Mouse (Mus musculus) liver, embryonic 15.5 days (tissue): ENCODE results near the gene Xab2. TPM values are rescaled to one million over a fixed set of nuclear protein-coding genes. Genes with fewer than 3 reads are reported as not detected.

ENCODE experiments used
- ATAC-seq: fragments of 200-750 bp; cut with Nextera tagmentation; 2 replicates; pipeline ENCODE4 v1.8.0; 2017; ENCODE audit warnings: moderate number of reproducible peaks, mild to moderate bottlenecking, moderate library complexity; ENCODE audit not compliant: insufficient read depth
- H3K27ac ChIP-seq: fragments of 300-500 bp; sonication (generic); replicated peaks from 2 replicates; pipeline ENCODE4 v1.5.1; 2015; ENCODE audit warnings: mild to moderate bottlenecking, inconsistent platforms
- H3K27me3 ChIP-seq: fragments of 300-500 bp; sonication (generic); 2 replicates; pipeline ENCODE4 v1.6.1; 2015; ENCODE audit warnings: mild to moderate bottlenecking, inconsistent platforms
- H3K36me3 ChIP-seq: fragments of 300-500 bp; sonication (generic); replicated peaks from 2 replicates; pipeline ENCODE4 v1.6.1; 2015; ENCODE audit warnings: moderate library complexity, mild to moderate bottlenecking, inconsistent platforms
- H3K4me1 ChIP-seq: fragments of 300-500 bp; sonication (generic); replicated peaks from 2 replicates; pipeline ENCODE4 v1.6.1; 2015; ENCODE audit warnings: inconsistent platforms
- H3K4me2 ChIP-seq: fragments of 300-500 bp; sonication (generic); 2 replicates; pipeline ENCODE4 v1.6.1; 2015; ENCODE audit warnings: moderate library complexity, mild to moderate bottlenecking, inconsistent platforms
- H3K4me3 ChIP-seq: fragments of 300-500 bp; sonication (generic); replicated peaks from 2 replicates; pipeline ENCODE4 v1.5.1; 2015; ENCODE audit warnings: mild to moderate bottlenecking, inconsistent platforms
- H3K9ac ChIP-seq: fragments of 300-500 bp; sonication (generic); 2 replicates; pipeline ENCODE4 v1.6.1; 2015; ENCODE audit warnings: moderate library complexity, mild to moderate bottlenecking, inconsistent platforms
- H3K9me3 ChIP-seq: fragments of 300-500 bp; sonication (generic); replicated peaks from 2 replicates; pipeline ENCODE4 v1.6.1; 2016; ENCODE audit warnings: inconsistent platforms
- WGBS: fragments of 180-500 bp; shearing (Covaris S2); methylation state at CpG from one replicate; pipeline ENCODE4 v1.1.7; 2015; ENCODE audit warnings: mixed read lengths; ENCODE audit not compliant: insufficient replicate concordance; 5-methylcytosine and 5-hydroxymethylcytosine counted together
- polyA plus RNA-seq: library from polyadenylated mRNA; unstranded; fragments of >200 nt; fragmentation: Nextera tagmentation; extraction: Ambion mirVana; gene quantifications from 2 replicates; pipeline ENCODE4 v1.2.1, GENCODE M21; 2015

The Xab2 gene
- polyA plus RNA-seq, 1 experiment from 2014 or later = 27.3 TPM

DNA sequence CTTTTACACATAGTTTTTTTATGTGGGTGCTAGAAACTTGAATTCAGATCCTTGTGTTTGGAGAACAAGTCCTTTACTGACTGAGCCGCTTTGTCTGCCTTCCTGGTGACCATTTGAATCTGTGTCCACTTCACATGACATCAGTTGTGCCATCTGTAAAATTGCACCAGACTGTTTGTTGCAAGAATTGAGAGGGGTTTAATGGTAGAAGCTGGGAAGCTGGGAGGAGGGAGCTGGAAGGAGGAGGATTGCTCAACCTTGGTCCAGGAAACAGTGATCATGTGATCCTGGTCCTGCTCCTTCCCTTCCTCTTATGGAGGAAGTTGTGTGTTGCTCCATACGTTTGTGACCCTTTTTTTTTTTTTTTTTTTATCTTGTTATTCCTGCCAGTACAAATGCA, 27.2 kb upstream of the Xab2 start:
- Histone ChIP-seq H3K4me1 (peaks cover 7% of the 10 kb centered on the region; the same call in 1 of the 2 replicates), H3K27me3 (no peaks in the 10 kb centered on the region), H3K4me3 (no peak overlapping the region), H3K27ac (no peak overlapping the region), H3K36me3 (no peaks in the 10 kb centered on the region), H3K4me2 (peak overlapping the region; percentile 21; the same call in 1 of the 2 replicates), H3K9ac (no peak overlapping the region), H3K9me3 (no peaks in the 10 kb centered on the region)
- no peak for ATAC-seq
- WGBS = 38% methylated on average over 2 of the region's 2 CpGs

DNA sequence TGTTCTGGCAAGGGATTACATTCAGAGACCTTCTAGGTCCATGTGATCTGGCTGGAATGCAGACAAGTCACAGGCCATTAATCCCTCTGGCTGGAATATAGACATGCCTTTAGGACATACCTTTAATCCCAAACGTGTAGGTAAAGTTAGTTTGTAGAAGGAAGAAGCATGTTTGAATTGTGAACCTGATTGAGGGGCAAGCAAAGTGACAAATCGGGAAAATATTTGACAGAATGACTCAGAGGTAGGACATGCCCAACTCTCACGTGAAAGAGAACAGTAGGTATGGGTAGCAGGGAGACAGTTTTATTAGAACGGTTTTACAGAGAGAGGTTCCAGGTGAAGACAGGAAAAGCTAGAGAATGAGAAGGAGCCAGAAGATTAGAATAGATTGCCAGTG, 26.4 kb upstream of the Xab2 start:
- Histone ChIP-seq H3K4me1 (peaks cover 7% of the 10 kb centered on the region; the same call in 1 of the 2 replicates), H3K27me3 (no peaks in the 10 kb centered on the region), H3K27ac (no peak overlapping the region), H3K9me3 (no peaks in the 10 kb centered on the region), H3K9ac (no peak overlapping the region), H3K4me2 (no peak overlapping the region), H3K4me3 (no peak overlapping the region), H3K36me3 (peaks cover 7% of the 10 kb centered on the region; the same call in 1 of the 2 replicates)
- ATAC-seq = no peak
- 47% methylated on average over 4 of the region's 4 CpGs for WGBS

DNA sequence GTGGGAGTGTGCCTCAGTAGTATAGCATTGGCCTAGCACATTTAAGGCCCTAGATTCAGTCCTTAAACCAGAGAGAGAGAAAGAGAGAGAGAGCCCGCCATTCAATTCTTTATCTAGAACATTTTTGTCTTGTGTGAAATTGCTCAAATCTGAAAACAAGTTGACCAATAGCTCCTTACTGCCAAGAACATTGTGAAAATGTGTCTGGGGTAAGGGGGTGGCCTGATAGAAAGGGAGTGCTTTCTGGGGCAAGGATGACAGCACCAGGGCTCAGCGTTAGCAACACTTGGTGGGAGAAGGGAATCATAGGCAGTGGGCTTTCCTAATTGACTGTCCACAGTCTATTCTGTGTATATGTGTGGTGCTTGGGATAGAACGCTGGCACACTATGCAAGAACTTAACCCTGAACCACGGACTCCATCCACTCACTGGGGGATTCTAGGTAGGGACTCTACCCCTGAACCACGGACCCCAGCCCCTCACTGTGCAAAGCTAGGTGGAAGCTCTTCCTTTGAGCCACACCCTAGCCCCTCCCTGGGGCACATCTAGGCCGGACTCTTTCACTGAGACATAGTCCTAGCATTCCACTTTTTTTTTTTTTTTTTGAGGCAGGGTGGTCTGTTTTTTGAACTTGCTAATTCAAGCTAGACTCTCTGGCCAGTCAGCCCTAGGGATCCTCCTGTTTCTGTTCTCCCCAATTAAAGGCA, 25.9 kb upstream of the Xab2 start:
- Histone ChIP-seq H3K9ac (no peak overlapping the region), H3K4me3 (no peak overlapping the region), H3K4me1 (peaks cover 7% of the 10 kb centered on the region; the same call in 1 of the 2 replicates), H3K9me3 (no peaks in the 10 kb centered on the region), H3K36me3 (peaks cover 11% of the 10 kb centered on the region; the same call in 1 of the 2 replicates), H3K27ac (no peak overlapping the region), H3K4me2 (no peak overlapping the region), H3K27me3 (no peaks in the 10 kb centered on the region)
- no peak for ATAC-seq
- 58% methylated on average over 6 of the region's 6 CpGs for WGBS

DNA sequence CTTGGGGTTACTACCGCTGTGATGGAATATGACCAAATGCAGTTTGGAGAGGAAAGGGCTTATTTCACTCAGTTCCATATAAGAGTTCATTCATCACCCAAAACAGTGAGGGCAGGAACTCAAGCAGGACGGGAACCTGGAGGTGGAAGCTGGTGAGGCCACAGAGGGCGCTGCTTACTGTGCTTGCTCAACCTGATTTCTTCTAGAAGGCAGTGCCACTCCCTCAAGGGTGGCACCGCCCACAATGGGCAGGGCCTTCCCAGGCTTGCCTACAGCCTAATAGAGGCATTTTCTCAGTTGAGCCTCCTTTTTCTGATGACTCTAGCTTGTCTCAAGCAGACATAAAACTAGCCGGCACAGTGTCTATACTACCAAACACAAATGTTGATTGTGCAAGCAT, 24.7 kb upstream of the Xab2 start:
- Histone ChIP-seq H3K36me3 (peaks cover 23% of the 10 kb centered on the region), H3K4me1 (peaks cover 7% of the 10 kb centered on the region; the same call in 1 of the 2 replicates), H3K4me2 (no peak overlapping the region), H3K27ac (no peak overlapping the region), H3K27me3 (no peaks in the 10 kb centered on the region), H3K9me3 (no peaks in the 10 kb centered on the region), H3K9ac (no peak overlapping the region), H3K4me3 (no peak overlapping the region)
- peak; percentile 63 for ATAC-seq
- 8% methylated on average over 5 of the region's 5 CpGs for WGBS

DNA sequence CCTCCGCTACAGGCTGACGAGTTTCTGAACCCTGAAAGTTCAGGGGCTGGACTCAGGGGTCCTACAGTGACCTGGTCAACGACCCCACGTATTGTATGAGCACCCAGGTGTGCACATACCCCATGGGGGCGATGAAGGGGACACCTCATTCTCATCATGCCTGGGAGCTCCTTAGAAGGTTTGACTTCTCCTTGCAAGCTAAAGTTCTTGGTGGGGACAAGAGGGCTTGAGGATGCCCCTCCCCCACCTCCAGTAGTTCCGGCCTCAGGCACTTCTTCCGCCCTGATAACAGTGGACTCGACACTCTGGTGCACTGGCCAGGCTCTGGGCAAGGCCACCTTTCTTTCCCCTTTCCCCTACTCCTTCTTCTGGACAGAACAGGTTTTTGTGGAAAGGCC, 10.4 kb upstream of the Xab2 start:
- H3K4me2 ChIP-seq = peak overlapping the region; percentile 86
- H3K27me3 ChIP-seq = peaks cover 22% of the 10 kb centered on the region
- ATAC-seq = peak; percentile 53
- peak overlapping the region; percentile 81 for H3K4me3 ChIP-seq
- H3K9ac ChIP-seq = peak overlapping the region; percentile 68
- H3K4me1 ChIP-seq = peaks cover 21% of the 10 kb centered on the region
- H3K36me3 ChIP-seq = peaks cover 34% of the 10 kb centered on the region
- WGBS = 2% methylated on average over 8 of the region's 8 CpGs
- no peaks in the 10 kb centered on the region for H3K9me3 ChIP-seq
- H3K27ac ChIP-seq = peak overlapping the region; percentile 42

DNA sequence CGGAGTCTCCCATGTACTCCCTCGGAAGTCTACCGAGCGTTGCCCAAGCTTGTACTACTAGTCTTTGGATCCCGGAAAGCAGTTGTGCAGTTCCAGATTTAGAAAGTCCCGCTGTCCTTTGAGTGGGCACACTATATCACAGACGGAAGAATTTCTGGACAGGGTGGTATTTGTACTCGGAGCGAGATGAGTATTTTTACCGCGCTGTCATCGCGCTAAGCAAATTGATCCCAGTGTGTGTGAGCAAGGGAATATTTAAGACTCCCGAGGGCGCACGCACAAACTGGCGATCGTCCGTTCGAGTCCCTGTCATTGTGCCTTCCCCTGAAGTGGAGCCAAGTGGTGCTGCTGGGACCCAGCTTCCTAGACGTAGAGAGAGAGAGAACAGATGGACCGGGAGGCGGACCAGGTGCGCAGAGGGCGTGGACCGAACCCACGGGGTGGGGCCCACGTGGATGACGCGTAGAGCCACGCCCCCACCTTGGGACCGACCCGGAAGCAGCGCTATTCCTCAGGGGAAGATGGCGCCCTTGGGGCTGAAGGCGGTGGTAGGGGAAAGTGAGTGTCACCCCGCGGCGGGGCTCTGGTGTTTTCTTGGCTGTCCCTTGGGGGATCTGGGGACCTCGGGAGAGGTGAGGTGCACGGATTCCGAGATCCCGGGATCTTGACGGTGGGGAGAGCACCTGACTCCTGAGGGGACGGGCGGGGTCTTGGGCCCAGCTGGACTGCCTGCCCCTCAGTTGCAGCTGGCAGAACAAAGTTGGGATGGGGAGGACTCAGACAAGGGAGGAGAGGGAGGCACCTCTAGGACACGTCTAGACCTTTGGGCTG, 9.7 kb upstream of the Xab2 start, which contains the start of gene Stxbp2:
Gene Stxbp2 (plus strand): TSS at position 309 of the 831 bp plus-strand sequence.
- Histone ChIP-seq H3K4me3 (peak within 1 kb of the TSS; percentile 81), H3K27me3 (peaks cover 22% of the 10 kb centered on the region), H3K4me1 (peaks cover 21% of the 10 kb centered on the region), H3K27ac (peak within 1 kb of the TSS; percentile 42), H3K9ac (peak within 1 kb of the TSS; percentile 68), H3K4me2 (peak within 1 kb of the TSS; percentile 86), H3K36me3 (peaks cover 28% of the 10 kb centered on the region), H3K9me3 (no peaks in the 10 kb centered on the region)
- WGBS = 4% methylated on average over 47 of the region's 47 CpGs
- ATAC-seq = peak; percentile 88

DNA sequence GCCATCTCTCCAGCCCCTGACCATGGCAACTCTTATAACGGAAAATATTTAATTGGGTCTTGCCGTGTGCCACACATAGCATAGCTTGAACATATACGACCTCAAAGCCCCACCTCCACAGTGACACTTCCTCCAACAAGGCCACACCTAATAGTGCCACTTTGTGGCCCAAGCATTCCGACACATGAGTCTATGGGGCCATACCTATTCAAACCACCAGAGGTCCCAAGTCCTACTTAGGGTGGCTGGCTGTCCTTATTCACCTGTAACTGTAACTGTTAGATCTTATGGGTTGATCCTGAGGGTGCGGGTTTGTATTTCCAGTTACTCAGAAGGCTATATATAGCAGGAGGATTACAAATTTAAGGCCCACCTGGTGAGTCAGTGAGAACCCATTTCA, 6.9 kb upstream of the Xab2 start:
- no peak overlapping the region for H3K4me3 ChIP-seq
- peaks cover 22% of the 10 kb centered on the region for H3K27me3 ChIP-seq
- H3K4me2 ChIP-seq = no peak overlapping the region
- peaks cover 21% of the 10 kb centered on the region for H3K4me1 ChIP-seq
- H3K27ac ChIP-seq = no peak overlapping the region
- H3K36me3 ChIP-seq = peaks cover under 1% of the 10 kb centered on the region
- no peak for ATAC-seq
- WGBS = 40% methylated on average over 5 of the region's 5 CpGs
- no peaks in the 10 kb centered on the region for H3K9me3 ChIP-seq
- H3K9ac ChIP-seq = no peak overlapping the region

DNA sequence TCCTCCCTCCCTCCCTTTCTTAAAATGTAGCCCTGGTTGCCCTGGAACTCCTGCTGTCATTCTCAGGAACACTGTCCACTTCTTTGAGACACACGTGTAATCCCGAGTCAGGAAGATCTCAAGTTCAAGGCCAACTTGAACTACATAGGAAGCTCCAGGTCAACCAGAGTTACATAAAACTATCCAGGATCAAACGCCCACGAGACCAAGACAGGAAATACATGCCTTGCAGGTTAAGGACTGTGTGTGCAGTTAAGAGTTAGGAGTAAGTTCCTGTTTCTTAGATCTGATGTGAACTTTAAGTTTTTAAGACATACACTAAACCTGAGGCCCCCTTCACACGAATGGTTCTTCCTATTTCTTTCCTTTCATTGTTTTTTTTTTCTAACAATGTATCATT, 5.9 kb upstream of the Xab2 start:
- no peak overlapping the region for H3K9ac ChIP-seq
- H3K27ac ChIP-seq = no peak overlapping the region
- ATAC-seq = no peak
- no peaks in the 10 kb centered on the region for H3K9me3 ChIP-seq
- no peak overlapping the region for H3K4me3 ChIP-seq
- H3K4me2 ChIP-seq = no peak overlapping the region
- peaks cover 22% of the 10 kb centered on the region for H3K27me3 ChIP-seq
- 17% methylated on average over 5 of the region's 5 CpGs for WGBS
- H3K4me1 ChIP-seq = peaks cover 23% of the 10 kb centered on the region
- no peaks in the 10 kb centered on the region for H3K36me3 ChIP-seq

DNA sequence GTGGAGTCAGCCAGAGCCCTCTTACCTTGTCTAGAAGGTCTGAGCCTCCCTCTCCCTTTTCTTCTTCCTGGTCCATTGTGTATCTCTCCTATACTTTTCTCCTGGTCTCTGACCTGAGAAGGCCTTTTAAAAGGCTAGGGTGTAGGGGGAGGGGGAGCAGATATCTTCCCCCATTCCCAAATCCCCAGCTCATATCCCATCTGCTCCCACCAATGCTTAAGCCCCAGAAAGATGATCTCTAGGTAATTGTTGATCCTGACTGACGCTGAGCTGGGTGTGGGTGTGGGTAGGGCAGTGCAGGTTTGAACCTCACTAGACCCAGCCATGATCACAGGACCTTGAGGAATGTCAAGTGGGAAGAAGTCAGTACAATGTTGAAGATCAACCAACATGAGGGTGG, 4.3 kb upstream of the Xab2 start, which contains the start of gene Pcp2:
Gene Pcp2 (minus strand): TSS at position 101 of the 400 bp plus-strand sequence.
- no peak for ATAC-seq
- H3K27me3 ChIP-seq = peaks cover 18% of the 10 kb centered on the region

DNA sequence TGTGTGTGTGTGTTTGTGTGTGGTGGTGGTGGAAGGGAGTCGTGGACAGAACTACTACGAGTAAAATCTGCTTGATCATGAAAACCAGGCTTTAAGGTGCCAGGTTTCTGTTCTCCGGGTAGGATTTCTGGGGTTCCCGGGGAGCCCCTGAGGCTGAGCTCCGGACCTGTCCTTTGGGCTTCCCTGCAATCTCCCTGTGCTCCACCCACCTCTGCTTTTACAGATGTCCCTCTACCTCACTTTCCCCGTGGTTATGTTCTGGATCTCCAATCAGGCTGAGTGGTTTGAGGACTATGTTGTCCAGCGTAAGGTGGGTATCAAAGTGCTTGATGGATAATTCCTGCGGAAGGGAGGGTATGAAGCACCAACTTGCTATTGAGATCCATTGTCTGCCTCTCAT, 1.0 kb upstream of the Xab2 start:
- 63% methylated on average over 8 of the region's 8 CpGs for WGBS
- peaks cover 17% of the 10 kb centered on the region for H3K36me3 ChIP-seq
- H3K4me2 ChIP-seq = peak overlapping the region; percentile 82
- H3K4me3 ChIP-seq = peak overlapping the region; percentile 94
- ATAC-seq = no peak
- no peaks in the 10 kb centered on the region for H3K9me3 ChIP-seq
- H3K9ac ChIP-seq = peak overlapping the region; percentile 68; the same call in 1 of the 2 replicates
- no peaks in the 10 kb centered on the region for H3K27me3 ChIP-seq
- peaks cover 31% of the 10 kb centered on the region for H3K4me1 ChIP-seq
- no peak overlapping the region for H3K27ac ChIP-seq

More for the DNA sequence above, 4.3 kb upstream of the Xab2 start, which contains the start of gene Pcp2:
- no peak within 1 kb of the TSS for H3K9ac ChIP-seq
- peaks cover 17% of the 10 kb centered on the region for H3K4me1 ChIP-seq
- WGBS = 56% methylated on average over 1 of the region's 1 CpGs
- H3K4me3 ChIP-seq = no peak within 1 kb of the TSS
- no peak within 1 kb of the TSS for H3K4me2 ChIP-seq
- H3K36me3 ChIP-seq = no peaks in the 10 kb centered on the region
- no peak within 1 kb of the TSS for H3K27ac ChIP-seq
- H3K9me3 ChIP-seq = no peaks in the 10 kb centered on the region

DNA sequence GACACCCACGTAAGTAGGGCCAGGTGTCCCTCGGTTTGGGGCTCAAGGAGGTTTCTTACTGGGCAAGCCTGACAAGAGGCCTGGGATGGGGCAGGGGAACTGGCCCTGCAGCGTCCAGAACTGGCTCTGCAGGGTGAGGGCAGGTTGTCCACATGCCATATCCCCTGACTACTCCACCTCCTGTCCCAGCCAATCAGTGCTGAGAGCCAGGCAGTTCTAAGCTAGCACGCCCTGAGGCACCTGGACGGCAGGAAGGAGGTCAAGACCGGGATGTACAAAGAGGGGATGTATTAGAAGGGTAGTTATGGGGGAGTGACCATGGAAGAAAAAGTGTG, 11.3 kb downstream of the Xab2 start:
- Histone ChIP-seq H3K4me2 (no peak overlapping the region), H3K36me3 (peaks cover 76% of the 10 kb centered on the region), H3K4me1 (peaks cover 7% of the 10 kb centered on the region; the same call in 1 of the 2 replicates), H3K27ac (no peak overlapping the region), H3K4me3 (no peak overlapping the region), H3K27me3 (no peaks in the 10 kb centered on the region), H3K9ac (no peak overlapping the region), H3K9me3 (no peaks in the 10 kb centered on the region)
- no peak for ATAC-seq
- WGBS = 80% methylated on average over 6 of the region's 6 CpGs
